Mouse (Mus musculus): Measurements from ENCODE around the gene Rims1. TPM values are rescaled to one million over a fixed set of nuclear protein-coding genes. Genes with fewer than 3 reads are reported as not detected.

The Rims1 gene
- polyA plus RNA-seq, 1 experiment from 2014 or later: 3.2 TPM

- no peak for ATAC-seq
- no peaks in the 10 kb centered on the region for H3K27me3 ChIP-seq (replicated peaks; ENCODE audit: control insufficient read depth, insufficient read depth, low read length)
- no peaks in the 10 kb centered on the region for H3K36me3 ChIP-seq (ENCODE audit: control insufficient read depth, insufficient read depth, low read length)
- H3K9me3 ChIP-seq (replicated peaks; ENCODE audit: control insufficient read depth, low read length): no peaks in the 10 kb centered on the region
- DNase-seq (ENCODE audit: low spot score): no peak
- no peak overlapping the region for H3K4me2 ChIP-seq (ENCODE audit: low read length)
- no peaks in the 10 kb centered on the region for H3K4me1 ChIP-seq (ENCODE audit: control insufficient read depth, insufficient read depth, low read length)
- H3K9ac ChIP-seq (ENCODE audit: low read length): no peak overlapping the region
- no peak overlapping the region for H3K27ac ChIP-seq (ENCODE audit: low read depth, low read length)
- H3K4me3 ChIP-seq (ENCODE audit: low read depth, low read length): no peak overlapping the region
Measured at GRCm38 (mm10) chr1:22248898-22249386, 556.9 kb downstream of the Rims1 start.

GRCm38 (mm10) chr1:22245748-22246147 lies 560.0 kb downstream of the Rims1 start:
- Histone ChIP-seq H3K4me3 (ENCODE audit: low read depth, low read length) (no peak overlapping the region), H3K27ac (ENCODE audit: low read depth, low read length) (no peak overlapping the region), H3K4me1 (ENCODE audit: control insufficient read depth, insufficient read depth, low read length) (no peaks in the 10 kb centered on the region), H3K9ac (ENCODE audit: low read length) (no peak overlapping the region), H3K4me2 (ENCODE audit: low read length) (no peak overlapping the region), H3K9me3 (replicated peaks; ENCODE audit: control insufficient read depth, low read length) (no peaks in the 10 kb centered on the region), H3K27me3 (replicated peaks; ENCODE audit: control insufficient read depth, insufficient read depth, low read length) (no peaks in the 10 kb centered on the region), H3K36me3 (ENCODE audit: control insufficient read depth, insufficient read depth, low read length) (no peaks in the 10 kb centered on the region)
- 93% methylated on average over 2 of the region's 2 CpGs for WGBS
- ATAC-seq: no peak
- DNase-seq (ENCODE audit: low spot score): no peak

All from forebrain, embryonic 14.5 days (tissue).